Mouse (Mus musculus) kidney, adult 2 months (tissue): ENCODE data around the gene Prox2. TPM values are rescaled to one million over a fixed set of nuclear protein-coding genes. Genes with fewer than 3 reads are reported as not detected.
"Not testable (repeated sequence)": the region's sequence is repeated elsewhere in the genome, so short reads cannot be mapped to it uniquely, and the experiment has no call there.

Experiments used
- DNase-seq: peaks from one replicate; pipeline ENCODE4 v3.0.0; 2021
- H3K27ac ChIP-seq: fragments of 200-500 bp; 2 replicates; pipeline ENCODE4 v1.5.1; 2012; ENCODE audit warnings: low read depth, low read length, control low read depth, inconsistent platforms; ENCODE audit not compliant: insufficient read depth
- H3K27me3 ChIP-seq: fragments of 200-500 bp; replicated peaks from 2 replicates; pipeline ENCODE4 v1.6.1; 2012; ENCODE audit warnings: mild to moderate bottlenecking, moderate library complexity, low read length, inconsistent platforms; ENCODE audit not compliant: control insufficient read depth, insufficient read depth
- H3K36me3 ChIP-seq: fragments of 200-500 bp; 2 replicates; pipeline ENCODE4 v1.6.1; 2012; ENCODE audit warnings: mild to moderate bottlenecking, moderate library complexity, low read length, inconsistent platforms; ENCODE audit not compliant: control insufficient read depth, insufficient read depth
- H3K4me1 ChIP-seq: fragments of 200-500 bp; 2 replicates; pipeline ENCODE4 v1.6.1; 2011; ENCODE audit warnings: low read length; ENCODE audit not compliant: control insufficient read depth, insufficient read depth
- H3K4me3 ChIP-seq: fragments of 200-500 bp; 2 replicates; pipeline ENCODE4 v1.5.1; 2011; ENCODE audit warnings: mild to moderate bottlenecking, low read depth, low read length, control low read depth; ENCODE audit not compliant: insufficient read depth
- CTCF ChIP-seq: fragments of 200-500 bp; conservative IDR thresholded peaks from 2 replicates; pipeline ENCODE4 v1.5.1; 2011; ENCODE audit warnings: low read depth, mild to moderate bottlenecking, control low read depth, low read length, moderate library complexity, mixed read lengths; ENCODE audit not compliant: insufficient read depth, insufficient read length
- POLR2A ChIP-seq: fragments of 200-500 bp; IDR thresholded peaks from one replicate; pipeline ENCODE4 v1.6.1; 2011; ENCODE audit warnings: low read depth, low read length, control low read depth
- WGBS: fragments of 180-500 bp; shearing (Covaris S2); methylation state at CpG from one replicate; pipeline ENCODE4 v1.1.7; 2018; 5-methylcytosine and 5-hydroxymethylcytosine counted together
- polyA plus RNA-seq: library from polyadenylated mRNA; depleted of rRNA; stranded (reverse); fragments of >200 nt; gene quantifications from 2 replicates; pipeline ENCODE4 v1.2.3, GENCODE M21; 2012

The Prox2 gene
- polyA plus RNA-seq, 1 experiment: 2.4 TPM

GRCm38 (mm10) chr12:85151002-85151774 is 40.6 kb upstream of the Prox2 start, which contains the start of gene Rps6kl1:
Rps6kl1 (minus strand) TSS chr12:85151264.
- H3K27me3 ChIP-seq: no peaks in the 10 kb centered on the region
- H3K4me3 ChIP-seq: peak within 1 kb of the TSS; percentile 47
- no peaks in the 10 kb centered on the region for H3K4me1 ChIP-seq
- TF ChIP-seq CTCF (no peak), POLR2A (no peak)
- 11% methylated on average over 28 of the region's 28 CpGs for WGBS
- DNase-seq: peak; percentile 51
- no peaks in the 10 kb centered on the region for H3K36me3 ChIP-seq
- H3K27ac ChIP-seq: no peak within 1 kb of the TSS

- Histone ChIP-seq H3K27me3 (no peaks in the 10 kb centered on the region), H3K27ac (no peak overlapping the region), H3K4me3 (peak overlapping the region; percentile 47), H3K36me3 (no peaks in the 10 kb centered on the region), H3K4me1 (no peaks in the 10 kb centered on the region)
- WGBS: 28% methylated on average over 20 of the region's 20 CpGs
- no peak for TF ChIP-seq POLR2A
- TF ChIP-seq CTCF: no peak
- no peak for DNase-seq
Observed at GRCm38 (mm10) chr12:85150321-85151001, 39.9 kb upstream of the Prox2 start.

- no peaks in the 10 kb centered on the region for H3K27me3 ChIP-seq
- no peaks in the 10 kb centered on the region for H3K4me1 ChIP-seq
- WGBS: 82% methylated on average over 9 of the region's 9 CpGs
- no peaks in the 10 kb centered on the region for H3K36me3 ChIP-seq
- no peak overlapping the region for H3K27ac ChIP-seq
- no peak overlapping the region for H3K4me3 ChIP-seq
- no peak for DNase-seq
- no peak for TF ChIP-seq CTCF
- TF ChIP-seq POLR2A: no peak
Observed at GRCm38 (mm10) chr12:85146881-85147280, 36.3 kb upstream of the Prox2 start.

- no peaks in the 10 kb centered on the region for H3K27me3 ChIP-seq
- no peak for DNase-seq
- TF ChIP-seq POLR2A (no peak), CTCF (no peak)
- no peak overlapping the region for H3K27ac ChIP-seq
- H3K36me3 ChIP-seq: no peaks in the 10 kb centered on the region
- WGBS: 24% methylated on average over 10 of the region's 11 CpGs
- H3K4me1 ChIP-seq: no peaks in the 10 kb centered on the region
- H3K4me3 ChIP-seq: no peak overlapping the region
Observed at GRCm38 (mm10) chr12:85146355-85146754, 35.8 kb upstream of the Prox2 start.

- no peaks in the 10 kb centered on the region for H3K4me1 ChIP-seq
- H3K27me3 ChIP-seq: no peaks in the 10 kb centered on the region
- H3K27ac ChIP-seq: no peak overlapping the region
- TF ChIP-seq CTCF: no peak
- no peak for TF ChIP-seq POLR2A
- no peak for DNase-seq
- 75% methylated on average over 9 of the region's 9 CpGs for whole genome bisulfite sequencing
- H3K4me3 ChIP-seq: no peak overlapping the region
- no peaks in the 10 kb centered on the region for H3K36me3 ChIP-seq
Observed at GRCm38 (mm10) chr12:85145630-85146029, 35.1 kb upstream of the Prox2 start.

- no peak overlapping the region for H3K4me3 ChIP-seq
- TF ChIP-seq CTCF: no peak
- no peak for TF ChIP-seq POLR2A
Observed at GRCm38 (mm10) chr12:85144821-85145220, 34.3 kb upstream of the Prox2 start.

GRCm38 (mm10) chr12:85144276-85144675 is 33.7 kb upstream of the Prox2 start:
- 60% methylated on average over 2 of the region's 2 CpGs for WGBS
- H3K36me3 ChIP-seq, H3K27me3 ChIP-seq, DNase-seq, H3K27ac ChIP-seq, H3K4me1 ChIP-seq, H3K4me3 ChIP-seq: not testable (repeated sequence)
- TF ChIP-seq CTCF: peak; percentile 14; the same call in 1 of the 2 replicates

More at GRCm38 (mm10) chr12:85144821-85145220, 34.3 kb upstream of the Prox2 start:
- no peak overlapping the region for H3K27ac ChIP-seq
- DNase-seq: no peak
- H3K27me3 ChIP-seq: no peaks in the 10 kb centered on the region
- H3K36me3 ChIP-seq: no peaks in the 10 kb centered on the region
- no peaks in the 10 kb centered on the region for H3K4me1 ChIP-seq
- WGBS: 94% methylated on average over 4 of the region's 4 CpGs
